Mouse (Mus musculus) E14TG2a.4 (cell line): Measurements from ENCODE around the gene Lrp5.

Source experiments
- CTCF ChIP-seq: conservative IDR thresholded peaks from 2 replicates; pipeline ENCODE4 v1.5.1; 2014; ENCODE audit warnings: low read length
- NANOG ChIP-seq: IDR thresholded peaks from 2 replicates; pipeline ENCODE4 v1.6.1; 2014; ENCODE audit warnings: borderline replicate concordance, low read length, mixed read lengths
- POU5F1 ChIP-seq: IDR thresholded peaks from 2 replicates; pipeline ENCODE4 v1.6.1; 2014; ENCODE audit warnings: low read length, borderline replicate concordance

DNA sequence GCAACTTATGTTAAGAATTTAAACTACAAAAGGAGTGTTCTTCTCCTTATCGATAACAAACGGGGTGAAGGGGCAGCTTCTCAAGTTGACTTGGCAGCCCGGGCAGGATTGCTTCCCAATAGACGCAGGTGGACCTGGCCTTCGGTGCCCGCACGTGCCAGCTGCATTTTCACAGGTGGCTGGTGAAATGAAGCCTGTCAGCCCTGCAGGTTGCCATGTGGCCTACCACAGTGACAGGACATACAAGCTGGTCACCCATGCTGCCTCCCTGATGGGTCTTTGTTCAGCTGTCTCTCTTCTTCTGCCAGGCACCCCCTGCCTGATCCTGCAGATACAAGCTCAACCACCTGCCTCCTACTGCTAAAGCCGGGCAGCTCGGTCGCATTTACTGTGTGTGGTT is 65.5 kb downstream of the Lrp5 start:
- TF ChIP-seq CTCF (no peak), NANOG (no peak), POU5F1 (no peak)
